Mouse (Mus musculus) kidney, adult 11 months (tissue): Measurements from ENCODE around the gene Olfr785.
"Not testable (repeated sequence)": the region's sequence is repeated elsewhere in the genome, so short reads cannot be mapped to it uniquely, and the experiment has no call there.

Source experiments
- DNase-seq: peaks from one replicate; pipeline ENCODE4 v3.0.0; 2022

The Olfr785 gene

DNA sequence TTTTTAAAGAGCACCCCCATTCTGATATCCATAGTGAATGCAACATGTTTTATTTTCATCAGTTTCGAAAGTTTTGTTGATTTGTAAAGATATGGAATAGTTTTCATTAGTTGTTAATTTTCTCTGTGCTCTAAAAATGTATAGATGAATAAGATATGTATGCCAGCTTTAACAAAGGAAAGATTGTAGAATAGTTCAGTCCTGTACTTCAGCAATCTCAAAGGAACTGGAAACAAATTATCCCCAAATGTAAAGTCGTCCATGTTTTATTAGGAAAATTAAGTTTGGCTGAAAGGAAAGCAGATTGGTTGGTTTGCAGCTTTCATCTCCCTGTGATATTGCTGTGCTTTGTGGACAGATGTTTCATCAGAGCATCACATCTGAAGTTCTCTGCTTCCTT is at the start of gene Olfr785:
Gene Olfr785, plus strand, starts transcription at position 301 of the 400 bp plus-strand sequence.
- no peak for DNase-seq

DNA sequence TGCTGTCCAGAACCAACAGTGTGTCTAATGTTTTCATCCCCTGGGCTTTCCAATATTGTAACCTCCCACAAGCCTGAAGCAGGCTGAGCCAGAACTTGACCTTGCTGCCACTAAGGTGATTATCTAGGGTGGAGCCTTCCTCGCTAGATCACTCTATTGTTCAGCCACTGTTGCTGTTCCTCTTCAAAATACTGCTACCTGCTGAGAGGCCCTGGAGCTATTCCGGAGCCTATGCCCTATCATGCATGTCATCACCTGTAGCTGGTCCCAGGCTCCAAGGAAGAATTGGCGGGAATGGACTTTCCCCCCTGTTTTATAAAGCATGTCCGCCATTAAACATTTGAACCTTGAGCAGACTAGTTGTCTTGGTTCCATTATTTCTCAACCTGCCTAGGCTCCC is 48.7 kb upstream of the Olfr785 start:
- DNase-seq: not testable (repeated sequence)

DNA sequence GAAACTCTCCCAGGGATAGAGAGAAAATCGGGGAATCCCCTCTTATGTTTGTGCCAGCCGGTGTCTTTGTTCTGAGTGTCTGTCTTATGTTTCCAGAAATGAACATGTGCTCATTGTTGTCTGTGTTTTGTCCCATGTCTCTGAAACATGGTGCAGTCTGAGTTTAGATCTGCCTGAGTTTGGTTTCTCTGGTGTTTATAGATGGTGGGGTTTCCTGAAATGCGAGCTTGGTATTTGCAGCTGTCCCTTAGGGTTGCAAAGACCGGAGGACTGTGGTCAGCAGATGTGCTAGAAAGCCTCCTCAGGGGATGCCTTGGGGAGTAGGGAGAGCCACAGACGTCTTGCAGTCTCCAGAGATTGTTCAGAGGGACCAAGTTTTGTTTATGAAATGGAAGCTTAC is 47.9 kb upstream of the Olfr785 start:
- DNase-seq: no peak

GRCm38 (mm10) chr10:129374051-129374450 is 31.2 kb upstream of the Olfr785 start:
- not testable (repeated sequence) for DNase-seq

GRCm38 (mm10) chr10:129383783-129384182 is 21.4 kb upstream of the Olfr785 start, which contains the start of gene Olfr784:
Olfr784 (plus strand) TSS chr10:129384083.
- no peak for DNase-seq

GRCm38 (mm10) chr10:129400892-129401291 is 4.3 kb upstream of the Olfr785 start:
- no peak for DNase-seq

DNA sequence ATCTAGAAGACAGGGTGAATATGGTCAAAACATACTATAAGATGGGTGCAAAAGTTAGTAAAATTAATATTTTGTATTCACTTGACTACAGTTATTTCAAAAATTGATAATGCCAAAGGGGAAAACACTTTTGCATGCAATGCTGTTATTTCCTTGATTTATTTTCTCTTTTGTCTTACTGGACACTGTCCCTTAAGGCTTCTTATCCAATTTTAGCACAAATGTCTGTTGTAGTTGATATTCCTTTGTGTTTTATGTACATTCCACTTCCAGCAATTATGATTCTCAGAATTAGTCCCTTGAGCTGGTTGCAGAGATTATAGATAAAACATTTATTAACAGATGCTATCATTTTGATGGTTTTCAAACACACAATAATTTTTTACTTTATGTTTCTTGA is 21.8 kb downstream of the Olfr785 start, which contains the start of gene Olfr786:
Gene Olfr786, plus strand, starts transcription at position 301 of the 400 bp plus-strand sequence.
- no peak for DNase-seq
